Mouse (Mus musculus) cerebellum, adult 11-12 months (tissue): ENCODE measurements around the gene Osbpl8.
A peak's percentile ranks its signal among the peaks of the same experiment; 100 is the strongest.
"Not testable (repeated sequence)": the region's sequence is repeated elsewhere in the genome, so short reads cannot be mapped to it uniquely, and the experiment has no call there.

Source experiments
- DNase-seq: peaks from one replicate; pipeline ENCODE4 v3.0.0; 2022

Osbpl8 gene

DNA sequence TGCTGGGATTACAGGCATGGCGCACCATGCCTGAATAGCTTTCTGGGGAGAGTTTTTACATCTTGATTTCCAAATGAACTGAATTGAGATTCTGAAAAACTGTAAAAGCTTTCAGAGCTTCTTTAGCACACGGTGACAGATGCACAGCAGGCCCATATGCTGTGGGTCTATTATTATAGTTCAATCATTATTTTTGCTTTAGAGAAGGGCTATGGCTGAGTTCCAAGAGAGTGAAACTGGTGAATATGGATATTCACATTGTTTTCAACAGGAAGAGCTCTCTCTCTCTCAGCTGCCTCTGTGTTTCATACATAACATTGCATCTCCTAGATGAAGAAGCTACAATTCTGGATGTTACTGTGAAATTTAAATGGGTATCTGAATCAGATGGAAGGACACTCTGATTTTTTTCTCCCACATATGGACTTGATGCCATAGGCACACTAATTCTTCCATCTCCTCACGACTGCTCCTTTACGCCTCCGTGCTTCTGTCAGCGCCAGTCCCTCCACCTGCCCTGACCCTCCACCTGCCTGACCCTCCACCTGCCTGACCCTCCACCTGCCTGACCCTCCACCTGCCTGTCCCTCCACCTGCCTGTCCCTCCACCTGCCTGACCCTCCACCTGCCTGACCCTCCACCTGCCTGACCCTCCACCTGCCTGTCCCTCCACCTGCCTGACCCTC, 25.7 kb downstream of the Osbpl8 start:
- peak; percentile 41 for DNase-seq

DNA sequence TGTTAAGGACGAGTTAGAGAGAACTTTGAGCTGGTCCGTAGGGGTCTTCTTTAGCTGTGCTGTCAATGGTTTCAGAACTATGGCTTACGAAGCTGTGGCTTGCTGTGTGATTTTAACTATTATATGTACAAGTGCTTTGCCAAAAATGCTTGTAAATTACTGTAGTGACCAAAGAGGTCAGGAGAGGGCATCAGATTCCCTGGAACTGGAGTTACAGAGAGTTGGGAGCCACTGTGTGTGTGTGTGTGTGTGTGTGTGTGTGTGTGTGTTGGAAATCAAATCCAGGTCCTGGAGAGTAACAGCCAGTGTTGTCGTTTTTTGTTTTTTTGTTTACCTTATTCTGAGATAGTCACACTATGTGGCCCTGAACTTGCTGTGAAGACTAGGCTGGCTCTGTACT, 29.0 kb downstream of the Osbpl8 start:
- DNase-seq = no peak

DNA sequence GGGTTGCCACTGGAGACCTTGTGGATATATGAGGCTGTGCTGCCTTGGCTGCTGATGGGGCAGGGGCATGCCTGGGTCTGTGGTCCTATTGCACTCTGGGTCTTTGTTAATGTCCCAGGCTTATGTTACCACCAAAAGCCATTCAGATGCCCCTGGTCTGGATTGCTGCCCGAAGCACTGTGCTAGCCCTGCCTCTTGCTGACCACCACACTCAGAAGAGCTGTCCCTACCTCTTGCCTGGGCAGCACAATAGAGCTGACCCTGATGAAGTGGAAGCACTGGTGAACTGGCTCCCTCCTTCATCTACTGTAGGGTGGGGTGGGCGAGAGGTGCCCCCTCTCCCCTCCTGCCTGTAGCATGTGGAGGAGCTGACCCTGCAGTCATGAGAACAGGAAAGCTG, 31.6 kb downstream of the Osbpl8 start:
- DNase-seq = no peak

DNA sequence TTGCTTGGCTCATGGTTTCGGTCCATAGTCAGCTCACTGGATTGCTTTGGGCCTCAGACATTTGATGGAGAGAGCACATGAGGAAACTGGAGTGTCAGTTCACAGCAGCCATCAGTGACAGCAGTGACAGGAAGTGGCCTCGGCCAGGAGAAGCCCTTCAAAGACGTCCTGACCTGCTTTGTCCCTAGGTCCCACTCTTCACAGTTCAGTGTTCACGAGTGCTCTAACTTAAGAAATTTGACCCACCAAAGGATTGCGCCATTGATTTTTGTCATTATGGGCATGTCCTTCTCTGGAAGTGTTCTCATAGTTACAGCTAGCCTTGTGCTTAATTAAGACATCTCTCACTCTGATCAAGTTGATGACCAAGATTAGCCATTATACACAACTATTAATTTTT, 34.2 kb downstream of the Osbpl8 start:
- DNase-seq = not testable (repeated sequence)

DNA sequence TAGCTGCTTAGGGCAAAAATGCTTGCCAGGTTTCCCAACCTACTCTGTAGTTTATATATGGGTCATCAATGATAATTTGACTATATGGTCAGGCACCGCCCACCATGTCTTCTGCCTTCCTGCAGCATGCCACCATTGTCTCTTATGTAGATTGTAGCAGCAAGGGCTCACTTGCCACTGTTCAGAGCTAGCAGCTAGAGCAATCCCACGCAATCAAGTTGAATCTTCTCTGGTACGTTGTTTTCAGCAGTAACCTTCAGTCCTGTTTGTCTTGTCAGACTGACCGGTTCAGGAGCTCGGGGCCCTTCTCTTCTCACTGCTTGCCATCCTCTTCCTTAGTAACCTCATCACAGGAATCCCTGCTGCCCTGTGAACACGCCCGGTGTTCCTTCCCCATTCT, 36.6 kb downstream of the Osbpl8 start:
- DNase-seq = no peak

DNA sequence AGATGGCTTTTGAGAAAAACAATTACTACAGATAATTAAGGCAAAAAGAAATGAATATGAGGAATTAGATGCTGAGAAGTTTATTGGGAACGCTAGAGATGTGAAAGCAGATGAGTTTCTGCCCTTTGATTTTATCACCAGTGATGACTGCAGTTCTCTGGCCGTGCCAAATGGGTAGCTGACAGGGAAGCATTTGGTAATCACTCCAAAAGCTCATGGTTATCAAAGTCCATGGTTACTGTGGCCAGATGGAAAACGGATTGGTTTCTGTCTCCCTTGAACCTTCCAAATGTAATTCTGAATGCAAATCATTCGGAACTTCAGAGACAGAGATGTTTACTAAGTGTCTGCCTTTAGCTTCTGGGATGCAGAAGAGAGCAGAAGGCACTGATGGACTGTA, 37.1 kb downstream of the Osbpl8 start:
- DNase-seq = no peak

DNA sequence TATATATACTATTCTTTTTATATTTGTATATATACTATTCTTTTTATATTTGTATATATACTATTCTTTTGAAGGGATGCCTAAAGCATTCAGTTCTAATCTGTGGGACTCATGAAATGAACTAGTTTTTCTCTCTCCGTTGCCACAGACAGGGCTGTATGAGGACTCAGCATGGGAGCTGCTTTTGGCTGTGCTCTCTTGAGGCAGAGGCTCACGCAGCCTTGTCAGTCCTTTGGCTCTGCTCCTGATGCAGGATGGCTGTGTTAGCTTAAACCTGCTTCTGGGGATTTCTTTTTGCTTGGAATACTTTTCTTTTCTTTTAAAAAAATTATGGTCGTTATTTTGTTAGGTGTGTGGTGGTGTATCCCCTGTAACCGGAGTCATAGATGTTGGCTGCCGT, 39.5 kb downstream of the Osbpl8 start:
- DNase-seq = peak; percentile 40

DNA sequence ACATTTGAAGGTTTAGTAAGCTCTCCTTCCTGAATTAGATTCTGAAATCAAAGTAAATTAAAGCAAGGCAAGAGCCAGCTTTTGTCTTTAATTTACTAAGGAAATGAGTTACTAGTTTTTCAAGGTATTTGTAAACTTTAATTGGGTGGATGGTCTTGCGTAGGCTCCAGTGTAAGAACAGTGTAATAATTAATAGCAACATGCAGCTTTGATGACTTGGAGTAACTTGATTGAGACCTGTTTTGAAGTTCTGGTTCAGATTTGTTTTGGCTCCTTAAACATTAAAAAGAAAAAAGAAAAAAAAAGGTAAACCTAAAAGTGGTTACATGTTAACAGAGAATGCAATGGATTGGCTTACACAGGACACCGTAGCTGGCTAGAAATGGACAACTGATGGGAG, 40.9 kb downstream of the Osbpl8 start:
- no peak for DNase-seq

DNA sequence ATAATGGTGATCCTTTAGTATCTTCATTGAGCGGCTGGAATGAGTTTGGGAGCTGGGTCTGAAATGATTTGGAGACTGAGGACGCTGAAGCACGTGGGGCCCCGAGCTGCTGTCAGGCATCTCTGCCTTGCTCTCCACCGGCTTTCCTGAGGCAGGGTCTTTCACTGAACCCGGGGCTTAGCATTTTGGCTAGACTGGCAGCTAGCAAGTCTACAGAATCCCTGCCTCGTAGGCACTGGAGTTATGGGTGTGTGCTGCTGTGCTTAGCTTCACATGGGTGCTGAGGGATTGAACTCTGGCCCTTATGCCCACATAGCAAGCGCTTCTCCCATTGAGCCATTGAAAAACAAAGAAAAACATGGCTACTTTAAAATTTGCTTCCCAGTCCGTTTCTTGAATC, 42.8 kb downstream of the Osbpl8 start:
- DNase-seq = no peak

DNA sequence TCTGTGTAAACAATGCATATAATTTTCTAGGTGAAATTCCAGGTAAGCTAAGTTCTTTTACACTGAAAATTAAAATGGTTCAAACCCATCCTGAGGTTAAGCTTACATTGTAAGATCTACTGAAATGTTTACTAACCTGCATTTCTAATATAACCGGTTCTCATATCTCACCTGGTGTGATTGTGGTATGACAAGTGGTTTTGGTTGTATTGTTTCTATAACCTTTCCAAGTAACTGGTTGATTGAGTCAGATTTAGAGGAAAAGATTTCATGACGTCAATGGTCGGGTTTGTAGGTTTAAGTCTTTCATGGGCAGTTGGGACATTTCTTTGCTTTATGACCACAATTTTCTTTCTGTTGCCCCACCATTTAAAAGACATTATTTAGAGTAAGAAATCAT, 49.5 kb downstream of the Osbpl8 start:
- no peak for DNase-seq

DNA sequence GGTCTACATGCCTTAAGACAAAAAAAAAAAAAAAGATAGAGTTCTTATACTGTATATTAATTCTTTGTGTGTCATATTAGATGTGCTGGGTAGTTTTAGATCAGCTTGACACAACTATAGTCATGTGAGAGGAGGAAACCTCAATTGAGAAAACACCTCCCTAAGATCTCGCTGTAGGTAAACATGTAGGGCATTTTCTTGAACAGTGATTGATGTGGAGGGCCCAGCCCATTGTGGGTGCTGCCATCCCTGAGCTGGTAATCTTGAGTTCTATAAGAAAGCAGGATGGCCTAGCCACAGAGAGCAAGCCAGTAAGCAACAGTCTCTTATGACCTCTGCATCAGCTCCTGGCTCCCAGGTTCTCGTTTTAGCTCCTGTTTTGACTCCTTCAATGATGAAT, 50.1 kb downstream of the Osbpl8 start:
- no peak for DNase-seq

DNA sequence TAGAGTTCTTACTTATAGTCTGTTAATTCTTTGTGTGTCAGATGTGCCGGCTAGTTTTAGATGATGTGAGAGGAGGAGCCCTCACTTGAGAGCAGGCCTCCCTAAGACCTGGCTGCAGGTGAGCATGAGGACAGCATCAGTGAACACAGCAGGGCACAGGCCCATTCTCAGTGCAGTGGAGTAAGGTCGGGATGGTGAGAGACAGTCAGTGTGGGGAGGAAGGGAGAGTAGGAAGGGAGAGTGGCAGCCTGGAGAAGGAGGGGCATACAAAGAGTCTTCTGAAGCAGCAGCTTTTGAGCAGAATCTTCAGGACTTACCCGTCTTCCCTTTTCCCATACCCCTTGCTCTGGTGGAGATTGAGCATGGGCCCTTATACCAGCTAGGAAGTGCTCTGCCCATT, 51.0 kb downstream of the Osbpl8 start:
- DNase-seq = no peak

DNA sequence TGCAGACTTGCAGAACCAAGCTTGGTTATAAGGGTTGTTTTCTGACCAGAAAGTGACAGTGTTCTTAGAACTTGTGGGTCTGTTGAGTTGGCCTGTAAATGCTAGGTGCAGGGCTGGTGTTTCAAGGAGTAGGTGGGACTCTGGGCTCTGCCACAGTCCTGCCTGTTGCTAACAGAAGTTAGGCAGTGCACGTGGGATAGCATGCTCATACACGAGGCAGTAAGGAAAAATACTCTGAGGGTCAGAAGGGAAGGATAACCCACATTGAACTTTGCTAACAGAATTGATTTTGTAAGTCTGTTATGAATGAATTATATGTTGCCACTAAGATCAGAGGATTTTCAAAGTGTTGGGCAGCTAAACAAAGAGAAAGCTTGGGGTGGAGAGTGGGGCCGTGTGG, 51.6 kb downstream of the Osbpl8 start:
- DNase-seq = no peak

DNA sequence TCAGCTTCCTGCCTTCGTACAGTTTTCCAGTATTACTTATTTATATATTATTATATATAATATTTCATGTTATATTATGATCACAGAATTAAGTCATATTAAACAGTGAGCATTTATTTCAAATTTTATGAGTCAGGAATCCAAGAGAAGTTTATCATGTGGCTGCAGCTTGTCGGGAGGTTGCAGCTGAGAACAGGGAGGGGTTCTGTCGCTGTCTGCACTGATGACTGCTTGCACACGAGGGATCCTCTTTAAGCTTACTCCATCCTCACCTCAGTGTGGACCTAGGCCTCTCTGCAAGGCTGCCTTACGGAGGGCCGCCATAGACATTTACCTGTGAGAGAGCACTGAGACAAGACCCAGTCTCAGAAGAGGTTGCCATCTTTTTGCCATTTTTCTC, 58.0 kb downstream of the Osbpl8 start:
- DNase-seq = no peak

DNA sequence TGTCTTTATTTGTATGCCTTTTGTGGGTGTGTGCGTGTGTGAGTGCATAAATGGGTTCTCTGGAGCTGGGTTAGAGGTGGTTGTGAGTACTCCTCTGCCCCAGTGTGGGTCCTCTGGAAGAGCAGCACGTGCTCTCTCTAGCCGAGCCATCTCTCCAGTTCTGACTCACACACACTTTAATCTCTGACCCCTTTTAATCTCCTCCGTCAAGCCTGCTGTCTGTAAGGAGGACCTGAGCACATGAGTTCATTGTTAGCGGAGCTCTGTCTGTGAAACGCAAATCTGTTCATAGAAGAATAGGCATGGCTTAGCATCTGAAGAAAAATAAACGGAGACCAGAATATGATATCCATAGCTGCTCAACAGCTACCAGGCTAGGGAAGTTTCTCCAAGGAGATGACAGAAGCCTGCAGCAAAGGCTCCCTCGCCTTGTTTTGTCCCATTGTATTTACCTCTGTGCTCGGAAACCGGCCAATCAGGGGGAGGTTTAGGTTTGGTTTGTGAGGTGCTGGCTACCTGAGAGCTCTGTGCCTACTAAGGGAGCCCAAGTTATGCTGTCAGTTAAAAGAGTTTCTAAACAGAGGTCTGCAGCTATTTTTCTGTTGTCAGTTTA, 58.8 kb downstream of the Osbpl8 start:
- no peak for DNase-seq

DNA sequence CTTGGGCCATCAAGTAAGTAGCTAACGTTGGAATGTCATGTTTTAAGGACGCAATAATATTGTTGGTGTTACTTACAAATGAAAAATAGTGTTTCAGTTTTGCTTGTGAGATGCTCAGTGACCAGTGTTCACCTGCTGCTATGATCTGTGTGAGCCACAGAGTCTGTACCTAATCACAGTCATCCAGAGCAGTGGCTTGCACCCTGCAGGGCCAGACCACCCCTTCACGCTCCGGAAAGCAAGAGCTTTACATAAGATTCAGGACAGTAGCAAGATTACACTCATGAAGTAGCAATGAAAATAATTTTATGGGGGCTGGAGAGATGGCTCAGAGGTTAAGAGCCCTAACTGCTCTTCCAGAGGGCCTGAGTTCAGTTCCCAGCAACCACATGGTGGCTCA, 60.1 kb downstream of the Osbpl8 start:
- DNase-seq = no peak

DNA sequence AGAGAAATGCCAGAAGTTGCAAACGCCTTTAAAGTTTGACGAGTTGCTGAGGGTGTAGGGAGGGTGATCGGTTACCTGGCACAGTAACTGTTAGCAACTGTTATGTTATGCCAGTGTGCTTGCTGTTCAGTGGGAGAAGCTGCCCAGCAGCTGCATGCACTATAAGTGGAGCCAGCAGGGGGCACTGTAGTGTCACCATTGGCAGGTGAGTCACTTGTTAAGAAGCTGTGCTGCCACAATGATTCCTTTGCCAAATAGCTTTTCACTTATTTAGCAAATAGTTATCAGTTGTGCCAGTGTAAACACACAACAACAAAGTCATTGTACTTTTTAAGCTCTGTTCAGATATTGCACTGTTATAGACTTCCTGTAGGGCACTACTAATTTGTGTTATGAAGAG, 62.0 kb downstream of the Osbpl8 start:
- peak; percentile 79 for DNase-seq

DNA sequence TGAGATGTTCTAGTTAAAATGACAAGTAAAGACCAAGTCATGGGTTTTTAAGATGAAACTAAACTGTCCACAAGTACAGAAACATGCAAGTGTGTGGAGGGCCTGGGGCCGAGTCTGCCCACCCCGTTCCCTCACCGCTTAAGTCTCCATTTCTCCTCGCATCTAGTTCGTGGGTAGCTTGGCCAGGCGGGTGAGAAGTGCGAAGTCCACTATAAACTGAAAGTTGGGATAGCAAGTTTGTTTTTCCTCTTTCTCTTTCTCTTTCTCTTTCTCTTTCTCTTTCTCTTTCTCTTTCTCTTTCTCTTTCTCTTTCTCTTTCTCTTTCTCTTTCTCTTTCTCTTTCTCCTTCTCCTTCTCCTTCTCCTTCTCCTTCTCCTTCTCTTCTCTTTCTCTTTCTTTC, 67.7 kb downstream of the Osbpl8 start:
- DNase-seq = not testable (repeated sequence)

DNA sequence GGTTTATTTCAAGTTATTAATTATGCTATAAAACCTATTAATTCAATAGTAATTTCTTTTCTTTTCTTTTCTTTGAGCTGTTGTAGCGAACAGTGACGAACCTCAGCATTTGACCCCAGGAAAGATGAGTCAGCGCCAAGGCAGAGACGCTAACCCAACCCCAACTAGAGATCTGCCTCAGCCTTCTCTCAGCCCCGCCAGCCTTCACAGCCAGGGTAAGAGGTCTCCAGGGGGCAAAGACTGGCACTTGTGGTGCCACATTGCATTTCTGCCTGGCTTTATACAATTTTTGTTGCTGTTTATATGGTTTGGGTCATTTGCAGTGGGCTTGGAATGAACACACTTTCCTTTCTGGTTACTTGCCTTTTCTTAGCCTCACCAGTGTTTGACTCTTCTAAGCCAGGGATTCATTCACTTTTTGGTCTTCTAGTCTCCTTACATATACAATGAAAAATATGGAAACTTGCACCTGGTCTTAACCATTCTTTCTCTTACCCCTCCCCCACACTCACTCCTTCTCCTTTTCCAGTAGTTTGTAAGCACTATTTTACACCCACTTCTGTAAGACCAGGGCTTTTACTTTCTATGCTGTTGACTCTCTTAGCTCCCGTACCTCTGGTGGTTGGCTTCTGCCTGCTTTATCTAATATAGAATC, 69.1 kb downstream of the Osbpl8 start:
- no peak for DNase-seq

DNA sequence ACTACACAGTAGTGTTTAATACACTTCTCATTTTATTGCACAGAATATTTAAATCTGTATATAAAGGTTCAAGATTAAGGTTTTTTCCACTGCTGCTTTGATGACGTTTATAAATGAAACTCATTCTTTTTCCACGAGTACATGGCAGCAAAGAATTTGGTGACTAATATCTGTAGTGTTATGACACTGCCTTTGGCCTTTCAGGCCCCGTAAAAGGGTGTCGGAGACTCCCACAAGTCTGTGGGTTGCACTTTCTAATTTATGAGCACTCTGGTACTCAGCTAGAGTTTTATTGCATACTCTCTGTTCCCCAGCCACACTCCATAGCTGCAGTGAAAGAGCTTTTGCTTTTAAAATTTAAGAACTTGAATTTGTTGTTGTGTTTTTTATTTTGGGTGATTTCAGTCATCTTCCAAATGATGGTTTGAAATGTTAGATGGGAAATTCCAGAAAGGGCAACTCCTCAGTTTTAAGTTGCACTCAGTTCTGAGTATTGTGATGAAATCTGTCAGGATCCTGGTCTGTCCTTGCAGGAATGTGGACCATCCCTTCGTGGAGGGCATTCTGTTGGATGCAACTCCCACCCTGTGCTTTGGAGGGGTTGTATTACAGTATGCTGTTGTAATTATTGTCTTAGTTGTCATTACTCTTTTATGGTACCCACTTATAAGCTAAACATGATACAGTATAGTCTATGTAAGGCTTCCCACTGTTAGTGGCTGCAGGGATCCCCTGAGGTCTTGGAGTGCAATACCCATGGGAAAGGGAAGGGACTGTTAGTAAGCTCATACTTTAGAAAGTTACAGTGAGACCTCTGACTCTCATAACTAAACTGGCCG, 70.1 kb downstream of the Osbpl8 start:
- no peak for DNase-seq

DNA sequence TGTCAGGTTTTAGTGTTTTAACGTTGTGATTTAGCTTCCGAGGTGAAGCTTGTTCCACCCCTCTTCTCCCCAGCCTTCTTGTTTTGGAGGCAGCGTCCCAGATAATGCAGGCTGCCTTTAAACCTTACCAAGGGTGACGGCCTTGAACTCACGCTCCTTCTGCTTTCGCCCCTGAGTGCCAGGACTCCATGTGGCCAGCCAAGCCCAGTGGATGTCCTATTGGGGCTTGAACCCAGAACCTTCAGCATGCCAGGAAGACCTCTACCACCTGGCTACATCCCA, 70.7 kb downstream of the Osbpl8 start:
- no peak for DNase-seq

DNA sequence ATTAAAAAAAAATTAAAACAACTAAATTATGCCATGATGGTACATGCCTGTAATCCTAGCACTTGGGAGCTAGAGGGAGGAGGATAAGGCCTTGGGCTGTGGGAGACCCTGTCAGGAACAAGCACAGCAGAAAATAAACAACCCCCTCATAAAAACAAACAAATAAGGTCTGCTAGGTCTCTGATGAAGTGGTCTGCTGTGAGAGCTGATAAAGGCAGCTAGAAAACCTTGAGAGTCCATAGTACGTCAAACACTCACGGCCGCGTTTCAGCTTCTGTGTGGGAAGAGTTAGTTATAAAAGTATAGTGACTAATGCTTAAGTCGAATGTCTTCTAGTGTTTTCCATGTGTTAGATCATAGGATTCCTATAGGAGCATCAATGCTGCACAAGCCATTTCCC, 72.9 kb downstream of the Osbpl8 start:
- no peak for DNase-seq

DNA sequence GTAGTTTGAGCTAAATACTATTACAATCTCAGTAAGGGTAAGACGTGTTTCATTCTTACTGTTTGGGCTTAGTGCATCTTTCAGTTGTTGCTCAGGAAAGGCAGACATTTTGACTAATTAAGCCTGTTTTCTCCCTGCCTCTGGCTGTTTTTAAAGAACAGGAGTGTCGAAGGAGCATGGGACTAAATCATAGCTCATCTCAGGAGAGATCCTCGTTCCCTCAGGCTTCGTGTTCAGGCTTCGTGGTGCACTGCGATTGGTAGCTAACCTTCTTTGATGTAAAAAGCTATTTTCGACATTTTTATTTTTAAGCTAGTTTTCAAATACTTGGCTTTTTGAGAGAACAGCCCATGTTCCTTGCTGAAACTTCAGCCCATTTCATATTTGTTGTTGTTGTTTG, 78.1 kb downstream of the Osbpl8 start:
- no peak for DNase-seq

DNA sequence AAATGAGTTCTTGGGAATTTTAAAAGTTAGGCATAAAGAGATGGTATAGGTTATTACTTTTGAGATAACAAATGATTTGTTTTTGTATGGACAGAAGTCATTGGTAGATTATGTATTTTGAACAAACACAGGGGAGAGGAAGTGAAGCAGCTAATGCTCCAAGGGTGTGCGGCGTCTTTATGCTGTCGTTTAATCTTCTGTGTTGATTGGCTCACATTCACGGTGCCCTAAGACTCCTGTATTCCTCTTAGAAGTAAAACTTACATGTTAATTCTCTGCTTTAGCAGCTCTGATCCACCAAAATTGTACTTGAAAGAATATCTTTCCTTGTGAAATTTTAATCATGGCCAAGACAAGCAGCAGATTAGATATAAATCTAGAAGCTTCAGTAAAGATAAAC, 83.1 kb downstream of the Osbpl8 start:
- no peak for DNase-seq
